ENCODE assay signal across 8 mouse cellular contexts in genomic region chr2:94465890-94466189, GRCm38 (mm10). TPM values are rescaled to one million over a fixed set of nuclear protein-coding genes. Genes with fewer than 3 reads are reported as not detected.
DNase-seq lines count a peak whose midpoint lies in the region; ATAC-seq and TF ChIP-seq lines count a peak whose summit lies in the region.

No protein-coding gene starts in this region.

- intact Hi-C loops in left cerebral cortex, postnatal 4 days (cut with DNase I) = no loop called here

- peak; percentile 30 for DNase-seq in heart, adult 11 months
- no peak for DNase-seq in heart, adult 9 months (ENCODE audit: low spot score in 2 of 2)
- peak; percentile 82 for DNase-seq in forebrain, embryonic 14.5 days (ENCODE audit: low spot score)
- peak; percentile 80 for DNase-seq in kidney, postnatal 0 days (ENCODE audit: low spot score)
- DNase-seq in left cerebral cortex, postnatal 4 days = no peak

- no peaks in the 10 kb centered on the region for H3K79me2 ChIP-seq in C2C12 (ENCODE audit: control insufficient read depth, insufficient read depth)

- no peak overlapping the region for H3ac ChIP-seq in C2C12 (ENCODE audit: control insufficient read depth, insufficient read length, low read depth)

- WGBS in bone marrow, adult 2 months = 9% methylated on average over 8 of the region's 8 CpGs
- WGBS in forebrain, embryonic 14.5 days = 9% methylated on average over 8 of the region's 8 CpGs
- 10% methylated on average over 8 of the region's 8 CpGs for WGBS in kidney, postnatal 0 days
- 5% methylated on average over 8 of the region's 8 CpGs for WGBS in midbrain, embryonic 15.5 days

- H3K9me3 ChIP-seq in forebrain, embryonic 14.5 days (replicated peaks; ENCODE audit: control insufficient read depth, low read length) = no peaks in the 10 kb centered on the region
- H3K9me3 ChIP-seq in kidney, postnatal 0 days (replicated peaks; ENCODE audit: low read length) = no peaks in the 10 kb centered on the region
- no peaks in the 10 kb centered on the region for H3K9me3 ChIP-seq in midbrain, embryonic 15.5 days

- peak; percentile 57 for ATAC-seq in forebrain, embryonic 14.5 days
- no peak for ATAC-seq in kidney, postnatal 0 days (replicated peaks; ENCODE audit: low FRiP score, low read depth)
- peak; percentile 48; the same call in 1 of the 2 replicates for ATAC-seq in midbrain, embryonic 15.5 days (replicated peaks)

- no peak overlapping the region for H3K9ac ChIP-seq in forebrain, embryonic 14.5 days (ENCODE audit: low read length)
- H3K9ac ChIP-seq in kidney, postnatal 0 days (ENCODE audit: low read depth, low read length) = no peak overlapping the region
- H3K9ac ChIP-seq in midbrain, embryonic 15.5 days = no peak overlapping the region

- TF ChIP-seq POLR2A in bone marrow, adult 2 months (IDR thresholded peaks at IDR 0.05; ENCODE audit: borderline replicate concordance, control insufficient read depth, low read depth, low read length) = no peak

- TF ChIP-seq CTCF in C2C12 (IDR thresholded peaks at IDR 0.05; ENCODE audit: control insufficient read depth, insufficient read depth, insufficient read length) = peak; percentile 2
- TF ChIP-seq CTCF in bone marrow, adult 2 months (IDR thresholded peaks at IDR 0.05; ENCODE audit: control insufficient read depth, insufficient read depth, low read length) = peak; percentile 33; the same call in 1 of the 2 replicates
- peak; percentile 78 for TF ChIP-seq CTCF in kidney, postnatal 0 days (IDR thresholded peaks at IDR 0.05; ENCODE audit: low read depth)

- no peak overlapping the region for H3K4me3 ChIP-seq in C2C12 (ENCODE audit: insufficient read depth, poor library complexity, severe bottlenecking)
- H3K4me3 ChIP-seq in bone marrow, adult 2 months (replicated peaks; ENCODE audit: control insufficient read depth, low read depth, low read length) = no peak overlapping the region
- H3K4me3 ChIP-seq in forebrain, embryonic 14.5 days (ENCODE audit: low read depth, low read length) = no peak overlapping the region
- no peak overlapping the region for H3K4me3 ChIP-seq in kidney, postnatal 0 days (replicated peaks; ENCODE audit: low read depth, low read length)
- H3K4me3 ChIP-seq in midbrain, embryonic 15.5 days = no peak overlapping the region

- no peaks in the 10 kb centered on the region for H3K79me3 ChIP-seq in C2C12 (ENCODE audit: low read depth)

- no peak overlapping the region for H3K4me2 ChIP-seq in forebrain, embryonic 14.5 days (ENCODE audit: low read length)
- no peak overlapping the region for H3K4me2 ChIP-seq in kidney, postnatal 0 days (ENCODE audit: low read length)
- H3K4me2 ChIP-seq in midbrain, embryonic 15.5 days = no peak overlapping the region

- H3K4me1 ChIP-seq in bone marrow, adult 2 months (ENCODE audit: control insufficient read depth, insufficient read depth, low read length) = no peaks in the 10 kb centered on the region
- H3K4me1 ChIP-seq in forebrain, embryonic 14.5 days (ENCODE audit: control insufficient read depth, insufficient read depth, low read length) = no peaks in the 10 kb centered on the region
- H3K4me1 ChIP-seq in kidney, postnatal 0 days (replicated peaks; ENCODE audit: insufficient read depth, low read length) = no peaks in the 10 kb centered on the region
- peaks cover 5% of the 10 kb centered on the region for H3K4me1 ChIP-seq in midbrain, embryonic 15.5 days

- no peak overlapping the region for H3K27ac ChIP-seq in bone marrow, adult 2 months (ENCODE audit: control insufficient read depth, insufficient read depth, low read depth, low read length, poor library complexity)
- no peak overlapping the region for H3K27ac ChIP-seq in forebrain, embryonic 14.5 days (ENCODE audit: low read depth, low read length)
- no peak overlapping the region for H3K27ac ChIP-seq in kidney, postnatal 0 days
- H3K27ac ChIP-seq in midbrain, embryonic 15.5 days = no peak overlapping the region

- peaks cover 4% of the 10 kb centered on the region for H3K27me3 ChIP-seq in C2C12 (ENCODE audit: control insufficient read depth, insufficient read depth, insufficient read length)
- no peaks in the 10 kb centered on the region for H3K27me3 ChIP-seq in forebrain, embryonic 14.5 days (replicated peaks; ENCODE audit: control insufficient read depth, insufficient read depth, low read length)
- H3K27me3 ChIP-seq in kidney, postnatal 0 days (ENCODE audit: insufficient read depth, low read length) = no peaks in the 10 kb centered on the region
- H3K27me3 ChIP-seq in midbrain, embryonic 15.5 days (replicated peaks) = peaks cover 3% of the 10 kb centered on the region; the same call in 1 of the 2 replicates

- no peaks in the 10 kb centered on the region for H3K36me3 ChIP-seq in C2C12 (ENCODE audit: control insufficient read depth, insufficient read depth)
- no peaks in the 10 kb centered on the region for H3K36me3 ChIP-seq in forebrain, embryonic 14.5 days (ENCODE audit: control insufficient read depth, insufficient read depth, low read length)
- no peaks in the 10 kb centered on the region for H3K36me3 ChIP-seq in kidney, postnatal 0 days (ENCODE audit: insufficient read depth, low read length)
- H3K36me3 ChIP-seq in midbrain, embryonic 15.5 days (replicated peaks) = no peaks in the 10 kb centered on the region

TF ChIP-seq in C2C12, 6 proteins besides CTCF, POLR2A, EP300 and RAD21:
- TF ChIP-seq CEBPB (IDR thresholded peaks at IDR 0.05; ENCODE audit: low read depth) = no peak
- no peak for TF ChIP-seq MYOD1 (IDR thresholded peaks at IDR 0.05; ENCODE audit: control insufficient read depth, insufficient read length, low read depth)
TF ChIP-seq in C2C12: peak in this region for 0.

RNA-seq across cellular contexts. Expression of gene Api5, which starts 27.9 kb away (rescaled TPM):
- polyA plus RNA-seq in C2C12 (2012; fragmentation: generic; extraction: Trizol) = 34.8 TPM
- 40.5 and 42.9 TPM in 2 replicates for polyA plus RNA-seq in bone marrow, adult 2 months (2011; ENCODE audit: insufficient read depth, insufficient read length, low replicate concordance, missing spikeins)
- 144 and 146 TPM in 2 replicates for polyA plus RNA-seq in forebrain, embryonic 14.5 days (2014; fragmentation: Nextera tagmentation; extraction: Ambion mirVana)
- polyA plus RNA-seq in kidney, postnatal 0 days (2015; fragmentation: Nextera tagmentation; extraction: Ambion mirVana) = 108 and 118 TPM in 2 replicates
- 98.1 and 104 TPM in 2 replicates for polyA plus RNA-seq in midbrain, embryonic 15.5 days (2015; fragmentation: Nextera tagmentation; extraction: Ambion mirVana)
- 10 to 100 TPM; 49.0 to 53.1 TPM for total RNA-seq in left cerebral cortex, postnatal 4 days (2021)

RNA-seq across cellular contexts. Expression of gene Ttc17, which starts 59.4 kb away (rescaled TPM):
- 7.7 TPM for polyA plus RNA-seq in C2C12 (2012; fragmentation: generic; extraction: Trizol)
- polyA plus RNA-seq in bone marrow, adult 2 months (2011; ENCODE audit: insufficient read depth, insufficient read length, low replicate concordance, missing spikeins) = 5.2 and 14.3 TPM in 2 replicates
- 19.1 and 21.7 TPM in 2 replicates for polyA plus RNA-seq in forebrain, embryonic 14.5 days (2014; fragmentation: Nextera tagmentation; extraction: Ambion mirVana)
- 13.1 and 13.7 TPM in 2 replicates for polyA plus RNA-seq in kidney, postnatal 0 days (2015; fragmentation: Nextera tagmentation; extraction: Ambion mirVana)
- polyA plus RNA-seq in midbrain, embryonic 15.5 days (2015; fragmentation: Nextera tagmentation; extraction: Ambion mirVana) = 24.6 and 26.5 TPM in 2 replicates
- 10 to 100 TPM; 34.2 to 35.1 TPM for total RNA-seq in left cerebral cortex, postnatal 4 days (2021)

Comparison
In these comparisons a context has a peak if more than half of its experiments do, and no peak if none do; other contexts are left out.
1. DNase-seq: peak in heart, adult 11 months (single experiment), forebrain, embryonic 14.5 days (single experiment) and kidney, postnatal 0 days (single experiment); none in heart, adult 9 months (0 of 2) and left cerebral cortex, postnatal 4 days (single experiment).
2. CTCF ChIP-seq: peak in every context shown above with its lines; median percentile 78 in kidney, postnatal 0 days; 33 in bone marrow, adult 2 months; 2 in C2C12.